Mouse (Mus musculus): ENCODE measurements around the gene Serpina3f.

DNA sequence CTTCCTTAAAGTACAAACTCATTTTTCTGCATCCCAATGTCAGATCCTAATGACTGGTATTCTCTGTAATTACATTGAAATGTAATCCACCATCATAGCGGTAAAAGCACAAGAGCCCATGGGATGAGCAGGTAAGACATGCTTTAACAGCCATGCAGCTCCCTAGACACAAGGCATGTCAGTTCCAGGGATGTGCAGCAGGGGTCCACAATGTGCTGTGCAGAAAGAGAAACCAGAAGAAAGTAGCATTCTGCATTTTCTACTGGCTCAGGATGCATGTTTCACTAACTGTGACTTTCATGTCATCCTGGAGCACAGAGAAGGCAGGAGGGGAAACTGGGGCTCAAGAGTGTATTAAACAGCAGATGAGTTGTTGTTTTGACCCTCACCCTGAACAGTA is 30.7 kb downstream of the Serpina3f start:
- TF ChIP-seq ZC3H11A (IDR thresholded peaks at IDR 0.05; ENCODE audit: borderline replicate concordance, low read depth, low read length): no peak
- TF ChIP-seq MAFK (IDR thresholded peaks at IDR 0.05; ENCODE audit: insufficient read depth, low read depth, low read length): no peak
- no peak for TF ChIP-seq ZNF384 (IDR thresholded peaks at IDR 0.05; ENCODE audit: low read depth, low read length)
- TF ChIP-seq HCFC1 (IDR thresholded peaks at IDR 0.05; ENCODE audit: borderline replicate concordance, insufficient read depth, low read length): no peak
